8 mouse cellular contexts compared by ENCODE assay signal in genomic region chr14:74948014-74948396, GRCm38 (mm10). TPM values are rescaled to one million over a fixed set of nuclear protein-coding genes. Genes with fewer than 3 reads are reported as not detected.
DNase-seq lines count a peak whose midpoint lies in the region; ATAC-seq and TF ChIP-seq lines count a peak whose summit lies in the region.

No protein-coding gene starts in this region.

- H3K4me2 ChIP-seq in limb, embryonic 15.5 days, result peak overlapping the region; percentile 67
- H3K4me2 ChIP-seq in stomach, embryonic 16.5 days (ENCODE audit: low read depth, low read length), result peak overlapping the region; percentile 80

- peak overlapping the region; percentile 78 for H3K9ac ChIP-seq in limb, embryonic 15.5 days
- peak overlapping the region; percentile 94 for H3K9ac ChIP-seq in stomach, embryonic 16.5 days (ENCODE audit: low read length)

- H3K27ac ChIP-seq in spleen, adult 2 months (ENCODE audit: insufficient read depth, low read length), result peak overlapping the region; percentile 99
- H3K27ac ChIP-seq in limb, embryonic 15.5 days, result peak overlapping the region; percentile 94
- H3K27ac ChIP-seq in stomach, embryonic 16.5 days (ENCODE audit: low read length), result peak overlapping the region; percentile 95

- H3K9me3 ChIP-seq in limb, embryonic 15.5 days, result no peaks in the 10 kb centered on the region
- H3K9me3 ChIP-seq in stomach, embryonic 16.5 days (replicated peaks; ENCODE audit: control insufficient read depth, low read length), result no peaks in the 10 kb centered on the region

- no peak for ATAC-seq in limb, embryonic 15.5 days (ENCODE audit: insufficient number of reproducible peaks, low FRiP score, low TSS enrichment, low read depth)
- ATAC-seq in stomach, embryonic 16.5 days (ENCODE audit: insufficient read depth, low FRiP score), result no peak

- H3K36me3 ChIP-seq in spleen, adult 2 months (ENCODE audit: control insufficient read depth, insufficient read depth, low read length), result no peaks in the 10 kb centered on the region
- H3K36me3 ChIP-seq in limb, embryonic 15.5 days, result no peaks in the 10 kb centered on the region
- no peaks in the 10 kb centered on the region for H3K36me3 ChIP-seq in stomach, embryonic 16.5 days (ENCODE audit: control insufficient read depth, insufficient read depth, low read length)

- WGBS in spleen, adult 2 months, result 4% methylated on average over 13 of the region's 13 CpGs
- WGBS in limb, embryonic 15.5 days, result 19% methylated on average over 13 of the region's 13 CpGs
- 21% methylated on average over 13 of the region's 13 CpGs for WGBS in stomach, embryonic 16.5 days

- H3K4me1 ChIP-seq in spleen, adult 2 months (ENCODE audit: control insufficient read depth, insufficient read depth, insufficient read length), result peaks cover 12% of the 10 kb centered on the region; the same call in 1 of the 2 replicates
- H3K4me1 ChIP-seq in limb, embryonic 15.5 days, result peaks cover 26% of the 10 kb centered on the region
- peaks cover 19% of the 10 kb centered on the region for H3K4me1 ChIP-seq in stomach, embryonic 16.5 days (ENCODE audit: control insufficient read depth, insufficient read depth, low read length)

- peak; percentile 20 for DNase-seq in cerebellum, adult 8-10 months
- no peak for DNase-seq in cerebellum, postnatal 4 days (ENCODE audit: low spot score in 2 of 2)
- DNase-seq in spleen, adult 2 months (ENCODE audit: low read depth in 1 of 2, low spot score in 2 of 2), result no peak
- no peak for DNase-seq in spleen, adult 18-20 months
- DNase-seq in adrenal gland, adult (ENCODE audit: inconsistent age in 2 of 2, low spot score in 1 of 2), result no peak
- no peak for DNase-seq in embryo, embryonic 10 days (ENCODE audit: low spot score)

- TF ChIP-seq CTCF in spleen, adult 2 months (IDR thresholded peaks at IDR 0.05; ENCODE audit: extremely low read depth, insufficient read depth, insufficient read length, insufficient replicate concordance), result no peak

- H3K4me3 ChIP-seq in spleen, adult 2 months (ENCODE audit: extremely low read depth, insufficient read depth, insufficient read length), result peak overlapping the region; percentile 84
- H3K4me3 ChIP-seq in limb, embryonic 15.5 days, result peak overlapping the region; percentile 90
- peak overlapping the region; percentile 86 for H3K4me3 ChIP-seq in stomach, embryonic 16.5 days (replicated peaks; ENCODE audit: low read length)

- TF ChIP-seq POLR2A in spleen, adult 2 months (IDR thresholded peaks at IDR 0.05; ENCODE audit: low read depth, low read length), result no peak

- no peaks in the 10 kb centered on the region for H3K27me3 ChIP-seq in spleen, adult 2 months (ENCODE audit: control insufficient read depth, insufficient read depth, low read length)
- no peaks in the 10 kb centered on the region for H3K27me3 ChIP-seq in limb, embryonic 15.5 days
- no peaks in the 10 kb centered on the region for H3K27me3 ChIP-seq in stomach, embryonic 16.5 days (ENCODE audit: control insufficient read depth, insufficient read depth, low read length)

RNA-seq across cellular contexts. Expression of gene Lrch1, which starts 0.3 kb away (rescaled TPM):
- polyA plus RNA-seq in spleen, adult 2 months (2012; rRNA removed), result 11.5 and 15.7 TPM in 2 replicates
- polyA plus RNA-seq in limb, embryonic 15.5 days (2015; fragmentation: Nextera tagmentation; extraction: Ambion mirVana), result 14.3 and 14.6 TPM in 2 replicates
- 12.4 and 13.2 TPM in 2 replicates for polyA plus RNA-seq in stomach, embryonic 16.5 days (2015; fragmentation: Nextera tagmentation; extraction: Ambion mirVana)
